Mouse (Mus musculus): Measurements from ENCODE around the gene Dock6. TPM values are rescaled to one million over a fixed set of nuclear protein-coding genes. Genes with fewer than 3 reads are reported as not detected.

The Dock6 gene
- polyA plus RNA-seq, 1 experiment from 2014 or later = 21.6 TPM

GRCm38 (mm10) chr9:21808561-21808960, 43.9 kb downstream of the Dock6 start:
- ATAC-seq (replicated peaks; ENCODE audit: low FRiP score) (no peak), DNase-seq (ENCODE audit: low spot score) (no peak)
- 68% methylated on average over 3 of the region's 3 CpGs for WGBS

GRCm38 (mm10) chr9:21806976-21807375, 45.5 kb downstream of the Dock6 start:
- no peaks in the 10 kb centered on the region for H3K36me3 ChIP-seq (ENCODE audit: control insufficient read depth, insufficient read depth, low read length)
- ATAC-seq (replicated peaks; ENCODE audit: low FRiP score) (no peak), DNase-seq (ENCODE audit: low spot score) (no peak)
- no peak overlapping the region for H3K9ac ChIP-seq (ENCODE audit: low read depth, low read length)
- no peak overlapping the region; the same call in 1 of the 2 replicates for H3K27ac ChIP-seq (ENCODE audit: low read depth, low read length)
- H3K4me1 ChIP-seq (replicated peaks; ENCODE audit: control insufficient read depth, insufficient read depth, low read length) = no peaks in the 10 kb centered on the region
- H3K27me3 ChIP-seq (replicated peaks; ENCODE audit: control insufficient read depth, insufficient read depth, low read length) = no peaks in the 10 kb centered on the region
- no peaks in the 10 kb centered on the region for H3K9me3 ChIP-seq (ENCODE audit: control insufficient read depth, low read length)
- H3K4me3 ChIP-seq (ENCODE audit: low read depth, low read length) = no peak overlapping the region
- no peak overlapping the region for H3K4me2 ChIP-seq
- 79% methylated on average over 11 of the region's 11 CpGs for WGBS

More at GRCm38 (mm10) chr9:21808561-21808960, 43.9 kb downstream of the Dock6 start:
- Histone ChIP-seq H3K4me3 (ENCODE audit: low read depth, low read length) (no peak overlapping the region), H3K27ac (ENCODE audit: low read depth, low read length) (no peak overlapping the region), H3K4me2 (no peak overlapping the region), H3K36me3 (ENCODE audit: control insufficient read depth, insufficient read depth, low read length) (no peaks in the 10 kb centered on the region; the same call in 1 of the 2 replicates), H3K27me3 (replicated peaks; ENCODE audit: control insufficient read depth, insufficient read depth, low read length) (no peaks in the 10 kb centered on the region), H3K9ac (ENCODE audit: low read depth, low read length) (no peak overlapping the region), H3K9me3 (ENCODE audit: control insufficient read depth, low read length) (no peaks in the 10 kb centered on the region), H3K4me1 (replicated peaks; ENCODE audit: control insufficient read depth, insufficient read depth, low read length) (no peaks in the 10 kb centered on the region)

DNA sequence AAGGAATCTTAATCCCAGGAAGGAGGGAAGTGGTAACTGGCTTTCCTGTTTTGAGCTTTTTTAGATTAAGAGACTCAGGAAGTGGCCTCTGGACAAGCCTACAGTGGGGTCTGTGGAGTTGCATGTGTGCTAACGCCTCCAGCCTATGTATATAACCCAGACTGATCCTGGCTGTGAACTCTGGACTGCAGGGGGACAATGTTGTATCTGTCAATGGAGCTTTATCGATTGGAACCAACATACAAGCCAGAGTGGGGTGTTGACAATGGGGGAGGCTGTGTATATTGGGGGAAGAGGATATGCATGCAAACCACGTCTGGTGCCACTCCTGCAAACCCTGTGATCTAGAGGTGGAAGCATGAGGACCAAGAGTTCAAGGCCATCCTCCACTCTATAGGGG, 46.1 kb downstream of the Dock6 start:
- Histone ChIP-seq H3K9me3 (ENCODE audit: control insufficient read depth, low read length) (no peaks in the 10 kb centered on the region), H3K36me3 (ENCODE audit: control insufficient read depth, insufficient read depth, low read length) (no peaks in the 10 kb centered on the region; the same call in 1 of the 2 replicates), H3K4me2 (no peak overlapping the region), H3K4me3 (ENCODE audit: low read depth, low read length) (no peak overlapping the region), H3K9ac (ENCODE audit: low read depth, low read length) (no peak overlapping the region), H3K27ac (ENCODE audit: low read depth, low read length) (peak overlapping the region; percentile 63; the same call in 1 of the 2 replicates), H3K4me1 (replicated peaks; ENCODE audit: control insufficient read depth, insufficient read depth, low read length) (no peaks in the 10 kb centered on the region), H3K27me3 (replicated peaks; ENCODE audit: control insufficient read depth, insufficient read depth, low read length) (no peaks in the 10 kb centered on the region)
- DNase-seq (ENCODE audit: low spot score) (no peak), ATAC-seq (replicated peaks; ENCODE audit: low FRiP score) (peak; percentile 65)
- WGBS = 39% methylated on average over 3 of the region's 3 CpGs

DNA sequence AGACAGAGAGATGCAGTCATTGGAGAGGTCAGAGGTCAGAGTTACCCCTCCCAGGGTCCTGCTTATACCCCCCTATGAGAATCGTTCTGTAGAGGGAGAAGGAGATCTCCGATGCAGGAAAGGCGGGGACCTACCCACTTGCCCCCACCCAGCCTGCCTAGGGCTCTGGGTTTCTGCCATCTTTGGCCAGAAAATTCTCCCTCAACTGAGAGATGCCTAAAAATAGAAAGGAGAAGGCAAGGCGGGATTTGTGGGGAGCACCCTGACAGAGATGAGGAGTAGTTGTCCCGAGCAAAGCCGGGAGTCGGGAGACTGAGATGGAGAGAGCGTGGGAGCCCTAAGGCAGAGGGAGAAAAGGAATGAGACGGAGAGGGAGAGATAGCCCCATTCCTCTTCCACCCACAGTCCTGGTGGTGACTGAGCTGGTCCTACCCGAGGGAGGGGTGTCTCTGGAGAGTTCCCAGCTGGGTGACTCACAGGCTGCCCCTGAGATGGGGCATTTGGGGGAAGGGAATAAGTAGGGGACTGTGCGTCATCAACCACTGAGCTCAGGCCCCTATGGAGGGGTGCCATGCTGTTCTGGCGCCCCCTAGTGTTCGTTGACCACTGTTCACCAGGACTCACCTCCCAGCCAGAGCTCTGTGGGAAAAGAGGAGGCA, 48.3 kb downstream of the Dock6 start:
- Histone ChIP-seq H3K9ac (ENCODE audit: low read depth, low read length) (no peak overlapping the region), H3K4me3 (ENCODE audit: low read depth, low read length) (no peak overlapping the region), H3K9me3 (ENCODE audit: control insufficient read depth, low read length) (no peaks in the 10 kb centered on the region), H3K27me3 (replicated peaks; ENCODE audit: control insufficient read depth, insufficient read depth, low read length) (no peaks in the 10 kb centered on the region), H3K36me3 (ENCODE audit: control insufficient read depth, insufficient read depth, low read length) (no peaks in the 10 kb centered on the region; the same call in 1 of the 2 replicates), H3K4me1 (replicated peaks; ENCODE audit: control insufficient read depth, insufficient read depth, low read length) (no peaks in the 10 kb centered on the region; the same call in none of the 2 replicates), H3K4me2 (no peak overlapping the region), H3K27ac (ENCODE audit: low read depth, low read length) (no peak overlapping the region)
- ATAC-seq (replicated peaks; ENCODE audit: low FRiP score) (peak; percentile 76), DNase-seq (ENCODE audit: low spot score) (peak; percentile 72)
- WGBS = 47% methylated on average over 13 of the region's 13 CpGs

- WGBS = 80% methylated on average over 7 of the region's 7 CpGs
- H3K36me3 ChIP-seq (ENCODE audit: control insufficient read depth, insufficient read depth, low read length) = no peaks in the 10 kb centered on the region; the same call in 1 of the 2 replicates
- no peaks in the 10 kb centered on the region for H3K9me3 ChIP-seq (ENCODE audit: control insufficient read depth, low read length)
- DNase-seq (ENCODE audit: low spot score) (no peak), ATAC-seq (replicated peaks; ENCODE audit: low FRiP score) (no peak)
- no peak overlapping the region for H3K4me3 ChIP-seq (ENCODE audit: low read depth, low read length)
- peaks cover 14% of the 10 kb centered on the region for H3K4me1 ChIP-seq (replicated peaks; ENCODE audit: control insufficient read depth, insufficient read depth, low read length)
- no peak overlapping the region for H3K9ac ChIP-seq (ENCODE audit: low read depth, low read length)
- no peak overlapping the region for H3K27ac ChIP-seq (ENCODE audit: low read depth, low read length)
- no peaks in the 10 kb centered on the region for H3K27me3 ChIP-seq (replicated peaks; ENCODE audit: control insufficient read depth, insufficient read depth, low read length)
- H3K4me2 ChIP-seq = no peak overlapping the region
These were observed 50.8 kb downstream of the Dock6 start for GRCm38 (mm10) chr9:21801591-21801990.

DNA sequence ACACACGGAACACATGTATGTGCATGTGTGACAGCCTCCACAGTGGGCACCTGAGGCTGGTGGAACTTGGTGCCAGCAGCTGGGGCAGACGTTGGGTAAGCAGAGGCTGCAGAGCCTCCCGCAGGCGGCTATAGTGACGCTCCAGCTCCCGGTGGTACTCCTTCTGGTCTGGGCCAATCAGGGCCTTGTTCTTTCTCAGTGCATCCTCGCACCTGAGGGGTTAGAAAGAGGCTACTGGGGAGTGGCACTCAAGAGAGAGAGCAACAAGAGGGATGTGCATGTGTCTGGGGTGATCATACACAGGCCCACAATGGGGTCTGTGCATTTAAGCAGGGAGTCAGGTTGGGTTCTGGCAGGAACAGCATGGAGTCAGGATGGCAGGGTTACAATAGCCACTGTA, 51.3 kb downstream of the Dock6 start:
- H3K27me3 ChIP-seq (replicated peaks; ENCODE audit: control insufficient read depth, insufficient read depth, low read length) = no peaks in the 10 kb centered on the region
- DNase-seq (ENCODE audit: low spot score) (no peak), ATAC-seq (replicated peaks; ENCODE audit: low FRiP score) (no peak)
- H3K4me3 ChIP-seq (ENCODE audit: low read depth, low read length) = no peak overlapping the region
- H3K27ac ChIP-seq (ENCODE audit: low read depth, low read length) = no peak overlapping the region
- H3K4me1 ChIP-seq (replicated peaks; ENCODE audit: control insufficient read depth, insufficient read depth, low read length) = peaks cover 18% of the 10 kb centered on the region
- H3K4me2 ChIP-seq = no peak overlapping the region
- no peak overlapping the region for H3K9ac ChIP-seq (ENCODE audit: low read depth, low read length)
- no peaks in the 10 kb centered on the region for H3K9me3 ChIP-seq (ENCODE audit: control insufficient read depth, low read length)
- H3K36me3 ChIP-seq (ENCODE audit: control insufficient read depth, insufficient read depth, low read length) = no peaks in the 10 kb centered on the region; the same call in 1 of the 2 replicates
- 85% methylated on average over 7 of the region's 7 CpGs for WGBS

DNA sequence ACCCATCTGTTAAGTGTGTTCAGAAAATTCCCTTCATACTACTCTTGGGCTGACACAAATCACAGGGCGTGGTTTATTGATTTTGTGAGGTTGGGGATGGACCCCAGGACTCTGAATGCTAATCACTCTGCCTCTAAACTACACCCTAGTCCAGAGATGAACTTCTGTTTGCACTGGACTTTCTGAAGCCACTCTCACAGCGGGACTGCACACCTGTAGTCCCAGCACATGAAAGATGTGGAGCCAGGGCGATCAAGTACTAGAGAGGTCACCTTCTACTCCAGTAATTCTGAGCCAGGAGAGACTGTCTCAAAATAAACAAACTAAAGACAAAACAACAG, 53.5 kb downstream of the Dock6 start:
- H3K4me1 ChIP-seq (replicated peaks; ENCODE audit: control insufficient read depth, insufficient read depth, low read length) = peaks cover 20% of the 10 kb centered on the region
- ATAC-seq (replicated peaks; ENCODE audit: low FRiP score) = peak; percentile 18
- H3K4me3 ChIP-seq (ENCODE audit: low read depth, low read length) = peak overlapping the region; percentile 75
- no peak for DNase-seq (ENCODE audit: low spot score)
- peak overlapping the region; percentile 79; the same call in 1 of the 2 replicates for H3K27ac ChIP-seq (ENCODE audit: low read depth, low read length)
- H3K27me3 ChIP-seq (replicated peaks; ENCODE audit: control insufficient read depth, insufficient read depth, low read length) = no peaks in the 10 kb centered on the region
- no peaks in the 10 kb centered on the region for H3K9me3 ChIP-seq (ENCODE audit: control insufficient read depth, low read length)
- peak overlapping the region; percentile 98 for H3K4me2 ChIP-seq
- H3K9ac ChIP-seq (ENCODE audit: low read depth, low read length) = peak overlapping the region; percentile 86; the same call in 1 of the 2 replicates
- H3K36me3 ChIP-seq (ENCODE audit: control insufficient read depth, insufficient read depth, low read length) = peaks cover 12% of the 10 kb centered on the region
- WGBS = 55% methylated on average over 3 of the region's 3 CpGs

GRCm38 (mm10) chr9:21798345-21799009, 54.0 kb downstream of the Dock6 start, which contains the start of gene Kank2:
Gene Kank2 (minus strand): TSS chr9:21798744.
- no peaks in the 10 kb centered on the region for H3K9me3 ChIP-seq (ENCODE audit: control insufficient read depth, low read length)
- under 1% methylated on average over 51 of the region's 52 CpGs for WGBS
- H3K36me3 ChIP-seq (ENCODE audit: control insufficient read depth, insufficient read depth, low read length) = peaks cover 16% of the 10 kb centered on the region
- H3K4me1 ChIP-seq (replicated peaks; ENCODE audit: control insufficient read depth, insufficient read depth, low read length) = peaks cover 20% of the 10 kb centered on the region
- peak within 1 kb of the TSS; percentile 75 for H3K4me3 ChIP-seq (ENCODE audit: low read depth, low read length)
- peak; percentile 87 for DNase-seq (ENCODE audit: low spot score)
- H3K9ac ChIP-seq (ENCODE audit: low read depth, low read length) = peak within 1 kb of the TSS; percentile 86
- no peaks in the 10 kb centered on the region for H3K27me3 ChIP-seq (replicated peaks; ENCODE audit: control insufficient read depth, insufficient read depth, low read length)
- peak; percentile 77 for ATAC-seq (replicated peaks; ENCODE audit: low FRiP score)
- H3K27ac ChIP-seq (ENCODE audit: low read depth, low read length) = peak within 1 kb of the TSS; percentile 79
- peak within 1 kb of the TSS; percentile 98 for H3K4me2 ChIP-seq

Data from liver, embryonic 11.5 days (tissue).